8 mouse cellular contexts compared by ENCODE assay signal in the genomic region with DNA sequence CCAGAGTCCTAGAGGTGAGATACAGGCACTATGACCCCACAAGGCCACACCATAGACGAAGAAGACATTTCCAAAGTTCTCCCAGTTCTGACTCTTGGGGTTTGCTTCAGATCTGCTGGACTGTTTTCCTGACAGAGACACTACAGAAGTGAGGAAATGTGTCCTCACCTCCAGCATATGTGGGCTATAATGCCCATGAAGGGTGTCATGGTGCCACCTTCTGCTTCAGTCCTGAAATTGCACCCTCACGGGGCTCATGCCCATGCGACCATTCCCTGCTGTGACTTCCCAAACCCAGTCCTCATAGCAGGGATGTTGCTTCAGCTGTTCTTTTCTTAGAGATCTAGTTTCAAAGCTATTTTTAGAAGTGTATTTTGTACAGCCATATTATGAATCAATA. TPM values are rescaled to one million over a fixed set of nuclear protein-coding genes. Genes with fewer than 3 reads are reported as not detected.
DNase-seq lines count a peak whose midpoint lies in the region; ATAC-seq and TF ChIP-seq lines count a peak whose summit lies in the region.

No protein-coding gene starts in this region.

- ATAC-seq in hindbrain, embryonic 11.5 days (ENCODE audit: low FRiP score), result no peak
- ATAC-seq in hindbrain, embryonic 12.5 days (ENCODE audit: low FRiP score), result no peak
- ATAC-seq in inflammation-experienced regulatory T-cells, adult 6 months, result peak; percentile 94
- ATAC-seq in stomach, embryonic 15.5 days (ENCODE audit: insufficient read depth, low FRiP score, low read depth), result peak; percentile 45; the same call in 1 of the 2 replicates

- no peak overlapping the region for H3K27ac ChIP-seq in hindbrain, embryonic 11.5 days (ENCODE audit: low read depth, low read length)
- no peak overlapping the region for H3K27ac ChIP-seq in hindbrain, embryonic 12.5 days
- H3K27ac ChIP-seq in stomach, embryonic 15.5 days, result no peak overlapping the region; the same call in 1 of the 2 replicates

- H3K4me2 ChIP-seq in hindbrain, embryonic 11.5 days (replicated peaks; ENCODE audit: low read depth, low read length), result no peak overlapping the region
- no peak overlapping the region for H3K4me2 ChIP-seq in hindbrain, embryonic 12.5 days (replicated peaks)
- no peak overlapping the region for H3K4me2 ChIP-seq in stomach, embryonic 15.5 days

- peak; percentile 37 for TF ChIP-seq CTCF in E14TG2a.4 (conservative IDR thresholded peaks at IDR 0.05; ENCODE audit: low read length)

- DNase-seq in hindbrain, embryonic 11.5 days (ENCODE audit: low spot score), result peak; percentile 39
- DNase-seq in cerebellum, postnatal 14 days, result peak; percentile 48 to 51
- peak; percentile 76 for DNase-seq in lung, postnatal 10 days
- no peak for DNase-seq in urinary bladder, postnatal 4 days (ENCODE audit: low spot score in 2 of 2)

- no peaks in the 10 kb centered on the region for H3K27me3 ChIP-seq in hindbrain, embryonic 11.5 days (ENCODE audit: control insufficient read depth, insufficient read depth, low read length)
- 0 out of 2 replicates have a peak, but pooled peaks cover 4% of the 10 kb centered on the region for H3K27me3 ChIP-seq in hindbrain, embryonic 12.5 days
- peaks cover 10% of the 10 kb centered on the region; the same call in 1 of the 2 replicates for H3K27me3 ChIP-seq in E14TG2a.4 (ENCODE audit: insufficient read depth, low read length)
- H3K27me3 ChIP-seq in stomach, embryonic 15.5 days (replicated peaks), result no peaks in the 10 kb centered on the region

- no peaks in the 10 kb centered on the region for H3K9me3 ChIP-seq in hindbrain, embryonic 11.5 days (ENCODE audit: control insufficient read depth, low read length)
- H3K9me3 ChIP-seq in hindbrain, embryonic 12.5 days (replicated peaks), result 0 out of 2 replicates have a peak, but pooled peaks cover 3% of the 10 kb centered on the region
- no peaks in the 10 kb centered on the region for H3K9me3 ChIP-seq in E14TG2a.4 (ENCODE audit: low read length)
- no peaks in the 10 kb centered on the region for H3K9me3 ChIP-seq in stomach, embryonic 15.5 days

- no peak overlapping the region for H3K4me3 ChIP-seq in hindbrain, embryonic 11.5 days (ENCODE audit: low read depth, low read length)
- H3K4me3 ChIP-seq in hindbrain, embryonic 12.5 days, result no peak overlapping the region
- no peak overlapping the region for H3K4me3 ChIP-seq in E14TG2a.4 (replicated peaks; ENCODE audit: low read length)
- no peak overlapping the region for H3K4me3 ChIP-seq in stomach, embryonic 15.5 days (replicated peaks)

- no peak overlapping the region for H3K9ac ChIP-seq in hindbrain, embryonic 11.5 days (ENCODE audit: low read depth, low read length)
- H3K9ac ChIP-seq in hindbrain, embryonic 12.5 days, result no peak overlapping the region
- no peak overlapping the region for H3K9ac ChIP-seq in stomach, embryonic 15.5 days

- no peaks in the 10 kb centered on the region; the same call in 1 of the 2 replicates for H3K4me1 ChIP-seq in hindbrain, embryonic 11.5 days (replicated peaks; ENCODE audit: control insufficient read depth, insufficient read depth, low read length)
- H3K4me1 ChIP-seq in hindbrain, embryonic 12.5 days, result peaks cover 9% of the 10 kb centered on the region
- H3K4me1 ChIP-seq in E14TG2a.4 (replicated peaks; ENCODE audit: low read depth, low read length), result peaks cover 11% of the 10 kb centered on the region
- 0 out of 2 replicates have a peak, but pooled peaks cover 7% of the 10 kb centered on the region for H3K4me1 ChIP-seq in stomach, embryonic 15.5 days

- no peaks in the 10 kb centered on the region for H3K36me3 ChIP-seq in hindbrain, embryonic 11.5 days (ENCODE audit: control insufficient read depth, insufficient read depth, low read length)
- H3K36me3 ChIP-seq in hindbrain, embryonic 12.5 days, result no peaks in the 10 kb centered on the region
- no peaks in the 10 kb centered on the region for H3K36me3 ChIP-seq in E14TG2a.4 (ENCODE audit: insufficient read depth, low read length)
- no peaks in the 10 kb centered on the region for H3K36me3 ChIP-seq in stomach, embryonic 15.5 days

- WGBS in hindbrain, embryonic 11.5 days, result 41% methylated on average over 3 of the region's 3 CpGs
- WGBS in hindbrain, embryonic 12.5 days, result 34% methylated on average over 3 of the region's 3 CpGs
- 38% methylated on average over 3 of the region's 3 CpGs for WGBS in stomach, embryonic 15.5 days

RNA-seq across cellular contexts. Expression of a gene that starts 56.3 kb away (rescaled TPM):
- 59.5 and 59.8 TPM in 2 replicates for polyA plus RNA-seq in hindbrain, embryonic 11.5 days (2014; fragmentation: Nextera tagmentation; extraction: Ambion mirVana)
- 50.9 and 54.5 TPM in 2 replicates for polyA plus RNA-seq in hindbrain, embryonic 12.5 days (2016; fragmentation: Nextera tagmentation; extraction: Ambion mirVana)
- 100 to 1,000 TPM in 2 of 3 experiments, 10 to 100 TPM in 1; 64.6 to 105 (median 104) TPM for polyA plus RNA-seq in inflammation-experienced regulatory T-cells, adult 6 months (2017; shearing (Covaris generic))
- polyA plus RNA-seq in stomach, embryonic 15.5 days (2015; fragmentation: Nextera tagmentation; extraction: Ambion mirVana), result 162 and 165 TPM in 2 replicates

Comparison
In these comparisons a context has a peak if more than half of its experiments do, and no peak if none do; other contexts are left out.
1. ATAC-seq: peak in inflammation-experienced regulatory T-cells, adult 6 months (single experiment) and stomach, embryonic 15.5 days (single experiment); none in hindbrain, embryonic 11.5 days (single experiment) and hindbrain, embryonic 12.5 days (single experiment).
2. DNase-seq: peak in hindbrain, embryonic 11.5 days (single experiment), cerebellum, postnatal 14 days (2 of 2) and lung, postnatal 10 days (single experiment); none in urinary bladder, postnatal 4 days (0 of 2).